ENCODE assay signal across 8 mouse cellular contexts in the genomic region with DNA sequence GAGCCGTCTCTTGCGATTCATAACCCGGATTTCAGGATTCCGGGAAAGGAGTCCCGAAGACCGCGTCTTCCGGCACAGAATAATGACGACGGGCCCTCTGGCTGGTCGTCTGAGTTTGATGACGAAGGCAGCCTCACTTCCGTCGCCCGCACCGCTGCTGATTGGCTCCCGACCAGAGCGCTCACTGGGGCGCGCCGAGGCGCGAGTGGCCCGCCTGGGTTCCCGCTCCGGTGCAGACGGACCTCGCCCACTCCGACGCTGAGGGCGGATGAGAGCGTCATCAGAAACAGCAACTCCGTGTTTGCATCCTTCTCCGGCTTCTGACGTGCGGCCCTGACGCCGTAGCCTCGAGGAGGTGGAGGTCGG. TPM values are rescaled to one million over a fixed set of nuclear protein-coding genes. Genes with fewer than 3 reads are reported as not detected.
DNase-seq lines count a peak whose midpoint lies in the region; ATAC-seq lines count a peak whose summit lies in the region.

Stk19 (minus strand) TSS at position 90 of the 366 bp plus-strand sequence.
Dxo (plus strand) TSS at position 164 of the 366 bp plus-strand sequence.

- H3K4me2 ChIP-seq in hindbrain, embryonic 16.5 days (ENCODE audit: low read length) = peak within 1 kb of the TSS; percentile 99

- no peaks in the 10 kb centered on the region for H3K9me3 ChIP-seq in hindbrain, embryonic 16.5 days (ENCODE audit: control insufficient read depth, low read length)

- H3K36me3 ChIP-seq in hindbrain, embryonic 16.5 days (ENCODE audit: control insufficient read depth, insufficient read depth, low read length) = peaks cover 31% of the 10 kb centered on the region
- H3K36me3 ChIP-seq in macrophage (ENCODE audit: inconsistent target) = peaks cover 43% of the 10 kb centered on the region

- H3K27me3 ChIP-seq in hindbrain, embryonic 16.5 days (replicated peaks; ENCODE audit: control insufficient read depth, insufficient read depth, low read length) = no peaks in the 10 kb centered on the region

- DNase-seq in WW6 (ENCODE audit: low read depth, low spot score) = peak; percentile 94
- peak; percentile 94 to 97 for DNase-seq in cerebellum, postnatal 4 days (ENCODE audit: low spot score in 2 of 2)
- peak; percentile 95 for DNase-seq in gastrocnemius, adult 18-20 months (ENCODE audit: low spot score)
- peak; percentile 98 to 99 for DNase-seq in left cerebral cortex, adult 18-20 months (ENCODE audit: low spot score in 2 of 2)
- DNase-seq in right cerebral cortex, adult 18-20 months = peak; percentile 98
- DNase-seq in urinary bladder, postnatal 10 days (ENCODE audit: low spot score) = peak; percentile 88

- peak within 1 kb of the TSS; percentile 78 for H3K9ac ChIP-seq in hindbrain, embryonic 16.5 days (ENCODE audit: low read depth, low read length)

- peaks cover 52% of the 10 kb centered on the region for H3K79me2 ChIP-seq in macrophage (ENCODE audit: inconsistent target)

- H3K4me3 ChIP-seq in hindbrain, embryonic 16.5 days (ENCODE audit: low read length) = peak within 1 kb of the TSS; percentile 79
- H3K4me3 ChIP-seq in macrophage (ENCODE audit: inconsistent target) = peak within 1 kb of the TSS; percentile 96

- H3K4me1 ChIP-seq in hindbrain, embryonic 16.5 days (ENCODE audit: control insufficient read depth, insufficient read depth, low read depth, low read length) = peaks cover 17% of the 10 kb centered on the region

- ATAC-seq in hindbrain, embryonic 16.5 days = peak; percentile 93

- WGBS in hindbrain, embryonic 16.5 days = under 1% methylated on average over 40 of the region's 40 CpGs
- WGBS in macrophage (ENCODE audit: missing documents) = 1% methylated on average over 34 of the region's 40 CpGs

- H3K27ac ChIP-seq in hindbrain, embryonic 16.5 days (ENCODE audit: low read depth, low read length) = peak within 1 kb of the TSS; percentile 84
- H3K27ac ChIP-seq in macrophage = peak within 1 kb of the TSS; percentile 65

RNA-seq across cellular contexts. Expression of gene Stk19, which starts in this region (rescaled TPM):
- total RNA-seq in gastrocnemius, adult 18-20 months (2021) = 1 to 10 TPM; 6.6 to 7.6 TPM
- 41.2 and 43.1 TPM in 2 replicates for polyA plus RNA-seq in hindbrain, embryonic 16.5 days (2015; fragmentation: Nextera tagmentation; extraction: Ambion mirVana)
- 10 to 100 TPM; 49.7 to 53.0 TPM for total RNA-seq in left cerebral cortex, adult 18-20 months (2021)
- total RNA-seq in macrophage (2018; cell fraction: chromatin; rRNA removed) = 100 to 1,000 TPM in 20 of 26 experiments, 10 to 100 TPM in 6; 85.9 to 145 (median 116) TPM
- 10 to 100 TPM; 16.3 to 35.4 (median 28.1) TPM for total RNA-seq in macrophage (2018; cell fraction: cytosol; rRNA removed)
- total RNA-seq in macrophage (2018; cell fraction: nucleus; rRNA removed) = 100 to 1,000 TPM in 2 of 26 experiments, 10 to 100 TPM in 24; 46.0 to 106 (median 74.1) TPM
- polyA plus RNA-seq in macrophage (2018) = 23.5 to 36.5 TPM (median 28.1 TPM) in 3 replicates

RNA-seq across cellular contexts. Expression of gene Dxo, which starts in this region (rescaled TPM):
- total RNA-seq in gastrocnemius, adult 18-20 months (2021) = 1 to 10 TPM; 8.3 to 8.8 TPM
- polyA plus RNA-seq in hindbrain, embryonic 16.5 days (2015; fragmentation: Nextera tagmentation; extraction: Ambion mirVana) = 68.4 and 68.9 TPM in 2 replicates
- total RNA-seq in left cerebral cortex, adult 18-20 months (2021) = 10 to 100 TPM; 32.1 to 37.8 TPM
- 10 to 100 TPM; 12.6 to 96.8 (median 44.3) TPM for total RNA-seq in macrophage (2018; cell fraction: chromatin; rRNA removed)
- 10 to 100 TPM in 25 of 26 experiments, 1 to 10 TPM in 1; 9.8 to 18.8 (median 15.1) TPM for total RNA-seq in macrophage (2018; cell fraction: cytosol; rRNA removed)
- 10 to 100 TPM; 18.8 to 85.0 (median 43.6) TPM for total RNA-seq in macrophage (2018; cell fraction: nucleus; rRNA removed)
- polyA plus RNA-seq in macrophage (2018) = 13.6 to 19.8 TPM (median 15.8 TPM) in 3 replicates

Comparison
In these comparisons a context has a peak if more than half of its experiments do, and no peak if none do; other contexts are left out.
1. Peak in every context shown above with its lines: DNase-seq, ATAC-seq, H3K4me3 ChIP-seq and H3K27ac ChIP-seq.
2. RNA of gene Stk19 (total RNA-seq): 49.7 to 53.0 TPM in left cerebral cortex, adult 18-20 months; 6.6 to 7.6 TPM in gastrocnemius, adult 18-20 months; every median in the first group is over 4 times any median in the second.